Mouse (Mus musculus) heart, postnatal 36 days (tissue): ENCODE results near the gene Slc2a6. TPM values are rescaled to one million over a fixed set of nuclear protein-coding genes. Genes with fewer than 3 reads are reported as not detected.

Experiments
- DNase-seq, 2 experiments: peaks; one replicate each; pipeline ENCODE4 v3.0.0; 2021 to 2022
- intact Hi-C: fragments of 180-260 bp; cut with DNase I; formaldehyde crosslinking; loops from one replicate; pipeline ENCODE4 v1.15.1; 2025
- total RNA-seq, 2 experiments: library from RNA; stranded (reverse); gene quantifications; 2 replicates each; pipeline ENCODE4 v1.2.3; 2021

The Slc2a6 gene
- total RNA-seq, 2 experiments from 2014 or later = 0.73 TPM; not detected in 1

GRCm38 (mm10) chr2:27038596-27038995 is 10.8 kb upstream of the Slc2a6 start:
- intact Hi-C loops = loop anchor here (1.0 kb wide), 4 partner anchors 20 to 391 kb away; no protein-coding TSS in a partner anchor
- peak; percentile 74 to 75 for DNase-seq

- intact Hi-C loops = no loop called here
- no peak for DNase-seq
Measured at GRCm38 (mm10) chr2:27037008-27037407, 9.2 kb upstream of the Slc2a6 start.

GRCm38 (mm10) chr2:27036003-27036402 is 8.2 kb upstream of the Slc2a6 start:
- intact Hi-C loops = no loop called here
- no peak for DNase-seq

GRCm38 (mm10) chr2:27032361-27032760 is 4.6 kb upstream of the Slc2a6 start:
- intact Hi-C loops = no loop called here
- no peak for DNase-seq

GRCm38 (mm10) chr2:27028437-27029015 is 728 bp upstream of the Slc2a6 start:
- intact Hi-C loops = no loop called here
- no peak for DNase-seq

GRCm38 (mm10) chr2:27026857-27027617 is 761 bp downstream of the Slc2a6 start:
- intact Hi-C loops = no loop called here
- no peak for DNase-seq

- intact Hi-C loops = no loop called here
- no peak for DNase-seq
Measured at GRCm38 (mm10) chr2:27026332-27026731, 1.5 kb downstream of the Slc2a6 start.

- no peak for DNase-seq
- intact Hi-C loops = no loop called here
Measured at GRCm38 (mm10) chr2:27025545-27025944, 2.3 kb downstream of the Slc2a6 start.

- no peak for DNase-seq
- intact Hi-C loops = no loop called here
Measured at GRCm38 (mm10) chr2:27024136-27024535, 3.7 kb downstream of the Slc2a6 start.

- intact Hi-C loops = no loop called here
- DNase-seq = no peak
Measured at GRCm38 (mm10) chr2:27022612-27023011, 5.2 kb downstream of the Slc2a6 start.

- intact Hi-C loops = no loop called here
Measured at GRCm38 (mm10) chr2:27021103-27021502, 6.7 kb downstream of the Slc2a6 start.

GRCm38 (mm10) chr2:27019530-27019929 is 8.3 kb downstream of the Slc2a6 start:
- intact Hi-C loops = no loop called here
- DNase-seq = no peak

More at GRCm38 (mm10) chr2:27021103-27021502, 6.7 kb downstream of the Slc2a6 start:
- DNase-seq = no peak

GRCm38 (mm10) chr2:27017802-27018201 is 10.0 kb downstream of the Slc2a6 start:
- peak; percentile 75 to 81 for DNase-seq
- intact Hi-C loops = loop anchor here (1.0 kb wide), 1 partner anchor 20 kb away; no protein-coding TSS in a partner anchor

GRCm38 (mm10) chr2:27009714-27010244 is 18.0 kb downstream of the Slc2a6 start, which contains the start of gene Cacfd1:
TSS of gene Cacfd1 (plus strand) at chr2:27009926.
- intact Hi-C loops = loop anchor here (5.0 kb wide), 2 partner anchors 42 to 77 kb away; partner anchors contain the start of genes Stkld1 and Surf4
- DNase-seq = peak; percentile 82 to 88

- no peak for DNase-seq
- intact Hi-C loops = loop anchor here (5.0 kb wide), 1 partner anchor 40 kb away; no protein-coding TSS in a partner anchor
Measured at GRCm38 (mm10) chr2:27007701-27008100, 20.1 kb downstream of the Slc2a6 start.

GRCm38 (mm10) chr2:27006255-27006654 is 21.5 kb downstream of the Slc2a6 start:
- intact Hi-C loops = loop anchor here (5.0 kb wide), 1 partner anchor 39 kb away; no protein-coding TSS in a partner anchor
- no peak for DNase-seq

- DNase-seq = no peak
- intact Hi-C loops = no loop called here
Measured at GRCm38 (mm10) chr2:26997993-26998392, 29.8 kb downstream of the Slc2a6 start.

- intact Hi-C loops = no loop called here
- no peak for DNase-seq
Measured at GRCm38 (mm10) chr2:26997498-26997897, 30.3 kb downstream of the Slc2a6 start.

GRCm38 (mm10) chr2:26993936-26994335 is 33.9 kb downstream of the Slc2a6 start:
- DNase-seq = no peak

GRCm38 (mm10) chr2:26984640-26985039 is 43.2 kb downstream of the Slc2a6 start:
- intact Hi-C loops = no loop called here

More at GRCm38 (mm10) chr2:26993936-26994335, 33.9 kb downstream of the Slc2a6 start:
- intact Hi-C loops = no loop called here

GRCm38 (mm10) chr2:26984179-26984578 is 43.6 kb downstream of the Slc2a6 start:
- intact Hi-C loops = no loop called here
- DNase-seq = no peak

More at GRCm38 (mm10) chr2:26984640-26985039, 43.2 kb downstream of the Slc2a6 start:
- no peak for DNase-seq
